Mouse (Mus musculus): ENCODE results near the gene Mrpl35.

DNA sequence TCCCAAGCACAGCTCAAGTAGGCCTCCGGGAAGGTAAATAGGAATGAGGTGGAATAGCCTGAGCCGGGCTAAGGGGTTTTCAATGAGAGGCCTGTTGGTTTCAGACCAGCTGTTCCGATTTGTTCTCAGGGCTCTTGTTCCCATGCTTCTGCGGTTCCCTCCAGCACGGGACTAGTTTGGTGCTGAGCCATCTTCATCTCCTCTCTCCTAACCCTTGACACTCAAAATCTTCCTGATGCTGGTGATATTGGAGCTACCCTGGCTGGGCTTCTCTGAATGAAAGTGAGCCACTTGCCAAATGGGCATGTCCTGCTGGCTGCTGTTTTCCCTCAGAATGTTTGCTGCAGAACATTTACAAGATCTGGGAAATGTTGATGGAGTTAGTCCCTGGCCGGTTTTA lies 35.0 kb downstream of the Mrpl35 start:
- TF ChIP-seq POLR2A (IDR thresholded peaks at IDR 0.05; ENCODE audit: low read depth, low read length) (no peak), CTCF (IDR thresholded peaks at IDR 0.05; ENCODE audit: extremely low read depth, insufficient read length, insufficient replicate concordance, low read depth, low read length) (no peak)

All from small intestine, adult 2 months (tissue).